Mouse (Mus musculus): Measurements from ENCODE around the gene Kdelc2.

- TF ChIP-seq CTCF (IDR thresholded peaks at IDR 0.05; ENCODE audit: extremely low read depth, insufficient read depth, insufficient read length, insufficient replicate concordance) (peak; percentile 53; the same call in 1 of the 2 replicates), POLR2A (IDR thresholded peaks at IDR 0.05; ENCODE audit: low read depth, low read length) (no peak)
Observed at GRCm38 (mm10) chr9:53398388-53398700, 14.5 kb downstream of the Kdelc2 start.

All from spleen, adult 2 months (tissue).